Mouse (Mus musculus) kidney, embryonic 16.5 days (tissue): ENCODE data around the gene Tuba8. TPM values are rescaled to one million over a fixed set of nuclear protein-coding genes. Genes with fewer than 3 reads are reported as not detected.

Experiments used
- ATAC-seq: fragments of 200-750 bp; cut with Nextera tagmentation; 2 replicates; pipeline ENCODE4 v1.8.0; 2017; ENCODE audit warnings: moderate TSS enrichment; ENCODE audit not compliant: low FRiP score, low TSS enrichment
- H3K27ac ChIP-seq: fragments of 300-500 bp; sonication (generic); 2 replicates; pipeline ENCODE4 v1.5.1; 2014; ENCODE audit warnings: low read length
- H3K27me3 ChIP-seq: fragments of 300-500 bp; sonication (generic); 2 replicates; pipeline ENCODE4 v1.6.1; 2014; ENCODE audit warnings: low read length, control low read depth, mixed read lengths; ENCODE audit not compliant: insufficient read depth
- H3K36me3 ChIP-seq: fragments of 300-500 bp; sonication (generic); 2 replicates; pipeline ENCODE4 v1.6.1; 2014; ENCODE audit warnings: low read length, control low read depth, mixed read lengths; ENCODE audit not compliant: insufficient read depth
- H3K4me1 ChIP-seq: fragments of 300-500 bp; sonication (generic); 2 replicates; pipeline ENCODE4 v1.6.1; 2014; ENCODE audit warnings: low read length, control low read depth, mixed read lengths; ENCODE audit not compliant: insufficient read depth
- H3K4me2 ChIP-seq: fragments of 300-500 bp; sonication (generic); replicated peaks from 2 replicates; pipeline ENCODE4 v1.6.1; 2014; ENCODE audit warnings: low read depth, low read length
- H3K4me3 ChIP-seq: fragments of 300-500 bp; sonication (generic); 2 replicates; pipeline ENCODE4 v1.5.1; 2014; ENCODE audit warnings: mild to moderate bottlenecking, low read length
- H3K9ac ChIP-seq: fragments of 300-500 bp; sonication (generic); replicated peaks from 2 replicates; pipeline ENCODE4 v1.6.1; 2014; ENCODE audit warnings: low read length
- H3K9me3 ChIP-seq: fragments of 300-500 bp; sonication (generic); 2 replicates; pipeline ENCODE4 v1.6.1; 2016; ENCODE audit warnings: low read length, control low read depth
- WGBS: fragments of 180-500 bp; shearing (Covaris S2); extraction: QIAGEN DNeasy Blood & Tissue Kit; methylation state at CpG from one replicate; pipeline ENCODE4 v1.1.7; 2014; 5-methylcytosine and 5-hydroxymethylcytosine counted together
- polyA plus RNA-seq: library from polyadenylated mRNA; unstranded; fragments of >200 nt; fragmentation: Nextera tagmentation; extraction: Ambion mirVana; gene quantifications from 2 replicates; pipeline ENCODE4 v1.2.1, GENCODE M21; 2015

The Tuba8 gene
- polyA plus RNA-seq, 1 experiment from 2014 or later: 0.75 TPM

GRCm38 (mm10) chr6:121274356-121274755 is 63.9 kb downstream of the Tuba8 start:
- WGBS: 83% methylated on average over 3 of the region's 3 CpGs
- Histone ChIP-seq H3K9ac (no peak overlapping the region), H3K27ac (no peak overlapping the region), H3K4me3 (no peak overlapping the region), H3K36me3 (no peaks in the 10 kb centered on the region), H3K4me1 (no peaks in the 10 kb centered on the region), H3K27me3 (0 out of 2 replicates have a peak, but pooled peaks cover 2% of the 10 kb centered on the region), H3K4me2 (no peak overlapping the region), H3K9me3 (no peaks in the 10 kb centered on the region)
- ATAC-seq: no peak

Other genes with a start within 250 kb of the Tuba8 start
- 10.9 and 11.6 TPM in 2 replicates for gene Mical3, start 79.7 kb upstream of the Tuba8 start, polyA plus RNA-seq
- 12.8 and 13.6 TPM in 2 replicates for gene Pex26, start 27.0 kb upstream of the Tuba8 start, polyA plus RNA-seq
- 2.8 and 3.0 TPM in 2 replicates for gene Usp18, start 35.2 kb downstream of the Tuba8 start, polyA plus RNA-seq
- 33.3 and 35.1 TPM in 2 replicates for gene Slc6a13, start 89.5 kb downstream of the Tuba8 start, polyA plus RNA-seq
- 0.78 and 0.99 TPM in 2 replicates for gene Slc6a12, start 132.4 kb downstream of the Tuba8 start, polyA plus RNA-seq